Mouse (Mus musculus) hindbrain, postnatal 0 days (tissue): ENCODE data around the gene Nell1. TPM values are rescaled to one million over a fixed set of nuclear protein-coding genes. Genes with fewer than 3 reads are reported as not detected.

Experiments used
- ATAC-seq: fragments of 200-750 bp; cut with Nextera tagmentation; 2 replicates; pipeline ENCODE4 v1.8.0; 2017; ENCODE audit warnings: mild to moderate bottlenecking, moderate TSS enrichment, moderate library complexity
- DNase-seq: peaks from one replicate; pipeline ENCODE4 v3.0.0-alpha.2; 2015; ENCODE audit warnings: low spot score
- H3K27ac ChIP-seq: fragments of 300-500 bp; sonication (generic); 2 replicates; pipeline ENCODE4 v1.5.1; 2014; ENCODE audit warnings: mild to moderate bottlenecking
- H3K27me3 ChIP-seq: fragments of 300-500 bp; sonication (generic); 2 replicates; pipeline ENCODE4 v1.6.1; 2014; ENCODE audit warnings: low read length, mixed read lengths; ENCODE audit not compliant: insufficient read depth
- H3K36me3 ChIP-seq: fragments of 300-500 bp; sonication (generic); 2 replicates; pipeline ENCODE4 v1.6.1; 2014; ENCODE audit warnings: low read length, mixed read lengths; ENCODE audit not compliant: insufficient read depth
- H3K4me1 ChIP-seq: fragments of 300-500 bp; sonication (generic); 2 replicates; pipeline ENCODE4 v1.6.1; 2014; ENCODE audit warnings: antibody characterized with exemption, low read length, mixed read lengths; ENCODE audit not compliant: insufficient read depth
- H3K4me2 ChIP-seq: fragments of 300-500 bp; sonication (generic); 2 replicates; pipeline ENCODE4 v1.6.1; 2014; ENCODE audit warnings: low read depth, mild to moderate bottlenecking, low read length, moderate library complexity, mixed read lengths
- H3K4me3 ChIP-seq: fragments of 300-500 bp; sonication (generic); 2 replicates; pipeline ENCODE4 v1.5.1; 2014; ENCODE audit warnings: low read length
- H3K9ac ChIP-seq: fragments of 300-500 bp; sonication (generic); replicated peaks from 2 replicates; pipeline ENCODE4 v1.6.1; 2014; ENCODE audit warnings: mild to moderate bottlenecking, low read length, moderate library complexity, mixed read lengths
- H3K9me3 ChIP-seq: fragments of 300-500 bp; sonication (generic); 2 replicates; pipeline ENCODE4 v1.6.1; 2016; ENCODE audit warnings: low read length, mixed read lengths
- CTCF ChIP-seq: IDR thresholded peaks from 2 replicates; pipeline ENCODE4 v1.5.1; 2016; ENCODE audit warnings: antibody characterized with exemption, control low read depth, low read depth
- WGBS: fragments of 180-500 bp; shearing (Covaris S2); extraction: QIAGEN DNeasy Blood & Tissue Kit; methylation state at CpG from one replicate; pipeline ENCODE4 v1.1.7; 2014; 5-methylcytosine and 5-hydroxymethylcytosine counted together
- polyA plus RNA-seq: library from polyadenylated mRNA; unstranded; fragments of >200 nt; fragmentation: Nextera tagmentation; extraction: Ambion mirVana; gene quantifications from 2 replicates; pipeline ENCODE4 v1.2.1, GENCODE M21; 2015
- total RNA-seq: library from RNA; depleted of rRNA; stranded (reverse); fragments of >200 nt; gene quantifications from 2 replicates; pipeline ENCODE4 v1.2.3, GENCODE M21; 2014

Nell1 gene
- total and polyA plus RNA-seq, 2 experiments from 2014 or later, result 37.8 to 66.4 TPM

GRCm38 (mm10) chr7:50193955-50194354, 219.3 kb downstream of the Nell1 start:
- DNase-seq, result no peak

GRCm38 (mm10) chr7:50195080-50195611, 220.5 kb downstream of the Nell1 start:
- no peaks in the 10 kb centered on the region for H3K27me3 ChIP-seq
- no peak overlapping the region for H3K27ac ChIP-seq
- no peak overlapping the region for H3K4me3 ChIP-seq
- no peaks in the 10 kb centered on the region for H3K4me1 ChIP-seq
- no peaks in the 10 kb centered on the region for H3K36me3 ChIP-seq
- 64% methylated on average over 3 of the region's 3 CpGs for WGBS
- no peak for DNase-seq
- no peak for TF ChIP-seq CTCF
- no peak for ATAC-seq
- H3K9me3 ChIP-seq, result no peaks in the 10 kb centered on the region
- no peak overlapping the region for H3K4me2 ChIP-seq
- no peak overlapping the region for H3K9ac ChIP-seq

More at GRCm38 (mm10) chr7:50193955-50194354, 219.3 kb downstream of the Nell1 start:
- Histone ChIP-seq H3K27ac (no peak overlapping the region), H3K9ac (no peak overlapping the region), H3K4me2 (no peak overlapping the region), H3K27me3 (no peaks in the 10 kb centered on the region), H3K9me3 (no peaks in the 10 kb centered on the region), H3K36me3 (no peaks in the 10 kb centered on the region), H3K4me3 (no peak overlapping the region), H3K4me1 (no peaks in the 10 kb centered on the region)
- 94% methylated on average over 7 of the region's 7 CpGs for WGBS
- ATAC-seq, result no peak
- no peak for TF ChIP-seq CTCF

GRCm38 (mm10) chr7:50205268-50205667, 230.6 kb downstream of the Nell1 start:
- TF ChIP-seq CTCF, result no peak
- H3K4me3 ChIP-seq, result no peak overlapping the region
- no peak overlapping the region for H3K27ac ChIP-seq
- no peaks in the 10 kb centered on the region for H3K9me3 ChIP-seq
- no peak overlapping the region for H3K9ac ChIP-seq
- DNase-seq (no peak), ATAC-seq (no peak)
- H3K4me1 ChIP-seq, result no peaks in the 10 kb centered on the region
- no peaks in the 10 kb centered on the region for H3K27me3 ChIP-seq
- H3K36me3 ChIP-seq, result no peaks in the 10 kb centered on the region
- no peak overlapping the region for H3K4me2 ChIP-seq
- WGBS, result 55% methylated on average over 2 of the region's 2 CpGs

- H3K27ac ChIP-seq, result no peak overlapping the region
- H3K36me3 ChIP-seq, result no peaks in the 10 kb centered on the region
- ATAC-seq, result no peak
- no peaks in the 10 kb centered on the region for H3K4me1 ChIP-seq
- peak; percentile 55 for DNase-seq
- 19% methylated on average over 6 of the region's 6 CpGs for WGBS
- TF ChIP-seq CTCF, result no peak
- H3K27me3 ChIP-seq, result no peaks in the 10 kb centered on the region
- no peaks in the 10 kb centered on the region for H3K9me3 ChIP-seq
- H3K9ac ChIP-seq, result no peak overlapping the region
- H3K4me3 ChIP-seq, result no peak overlapping the region
- H3K4me2 ChIP-seq, result 0 out of 2 replicates have a peak overlapping the region, but pooled peaks have one; percentile 3
These were observed 236.1 kb downstream of the Nell1 start for GRCm38 (mm10) chr7:50210678-50211251.

- DNase-seq, result no peak
- no peak overlapping the region for H3K9ac ChIP-seq
- ATAC-seq, result no peak
- no peaks in the 10 kb centered on the region for H3K36me3 ChIP-seq
- H3K27me3 ChIP-seq, result no peaks in the 10 kb centered on the region
- no peak overlapping the region for H3K4me2 ChIP-seq
- H3K4me3 ChIP-seq, result no peak overlapping the region
- no peak overlapping the region for H3K27ac ChIP-seq
- H3K4me1 ChIP-seq, result no peaks in the 10 kb centered on the region
- no peaks in the 10 kb centered on the region for H3K9me3 ChIP-seq
- no peak for TF ChIP-seq CTCF
These were observed 247.2 kb downstream of the Nell1 start for GRCm38 (mm10) chr7:50221849-50222248.

GRCm38 (mm10) chr7:50226621-50227020, 252.0 kb downstream of the Nell1 start:
- no peak for TF ChIP-seq CTCF
- H3K4me1 ChIP-seq, result no peaks in the 10 kb centered on the region
- H3K4me2 ChIP-seq, result no peak overlapping the region
- no peaks in the 10 kb centered on the region for H3K36me3 ChIP-seq
- DNase-seq (no peak), ATAC-seq (no peak)
- 94% methylated on average over 2 of the region's 2 CpGs for WGBS
- no peak overlapping the region for H3K4me3 ChIP-seq
- no peak overlapping the region for H3K27ac ChIP-seq
- no peaks in the 10 kb centered on the region for H3K27me3 ChIP-seq
- no peaks in the 10 kb centered on the region for H3K9me3 ChIP-seq
- no peak overlapping the region for H3K9ac ChIP-seq

GRCm38 (mm10) chr7:50228273-50228672, 253.6 kb downstream of the Nell1 start:
- Histone ChIP-seq H3K4me2 (no peak overlapping the region), H3K27me3 (no peaks in the 10 kb centered on the region), H3K36me3 (no peaks in the 10 kb centered on the region), H3K4me3 (no peak overlapping the region), H3K9me3 (no peaks in the 10 kb centered on the region), H3K4me1 (no peaks in the 10 kb centered on the region), H3K27ac (no peak overlapping the region), H3K9ac (no peak overlapping the region)
- no peak for TF ChIP-seq CTCF
- WGBS, result 52% methylated on average over 4 of the region's 4 CpGs
- ATAC-seq (no peak), DNase-seq (peak; percentile 12)
